8 mouse cellular contexts compared by ENCODE assay signal in the genomic region with DNA sequence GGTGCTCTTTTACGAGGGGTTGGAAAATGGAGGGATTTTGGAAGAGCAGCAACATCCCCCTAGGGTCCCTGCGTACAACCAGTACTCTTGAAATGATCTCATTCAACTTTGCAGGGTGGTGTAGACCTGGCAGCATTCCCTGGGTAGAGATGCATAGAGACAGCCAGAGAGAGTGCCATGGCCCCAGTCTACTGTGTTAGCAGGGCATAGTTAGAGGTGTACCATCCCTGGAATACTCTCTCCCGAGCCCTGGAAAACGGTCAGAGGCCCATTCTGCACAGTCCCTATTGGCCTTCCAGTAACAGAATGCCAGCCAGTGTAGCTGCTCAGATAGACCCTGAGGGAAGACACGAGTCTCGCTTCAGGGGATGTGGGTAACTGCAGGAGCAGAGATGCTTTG. TPM values are rescaled to one million over a fixed set of nuclear protein-coding genes. Genes with fewer than 3 reads are reported as not detected.
DNase-seq lines count a peak whose midpoint lies in the region; ATAC-seq and TF ChIP-seq lines count a peak whose summit lies in the region.

No protein-coding gene starts in this region.

- H3K4me1 ChIP-seq in cerebellum, adult 2 months (ENCODE audit: control insufficient read depth, insufficient read depth, low read length): peaks cover 7% of the 10 kb centered on the region
- H3K4me1 ChIP-seq in neural tube, embryonic 11.5 days (ENCODE audit: control insufficient read depth, insufficient read depth, low read length): peaks cover 4% of the 10 kb centered on the region; the same call in 1 of the 2 replicates
- 0 out of 2 replicates have a peak, but pooled peaks cover 2% of the 10 kb centered on the region for H3K4me1 ChIP-seq in limb, embryonic 14.5 days (ENCODE audit: control insufficient read depth, insufficient read depth, low read length)
- peaks cover 22% of the 10 kb centered on the region for H3K4me1 ChIP-seq in stomach, embryonic 16.5 days (ENCODE audit: control insufficient read depth, insufficient read depth, low read length)

- ATAC-seq in neural tube, embryonic 11.5 days (ENCODE audit: insufficient read depth, low FRiP score, low TSS enrichment): peak; percentile 22
- ATAC-seq in limb, embryonic 14.5 days (ENCODE audit: low FRiP score, low read depth): no peak
- no peak for ATAC-seq in stomach, embryonic 16.5 days (ENCODE audit: insufficient read depth, low FRiP score)
- no peak for ATAC-seq in erythroblast, adult 5-6 weeks (replicated peaks; ENCODE audit: low FRiP score, poor library complexity, severe bottlenecking)

- H3K9ac ChIP-seq in neural tube, embryonic 11.5 days (ENCODE audit: low read length): peak overlapping the region; percentile 79
- H3K9ac ChIP-seq in limb, embryonic 14.5 days (ENCODE audit: low read depth, low read length, severe bottlenecking): peak overlapping the region; percentile 65; the same call in 1 of the 2 replicates
- H3K9ac ChIP-seq in stomach, embryonic 16.5 days (ENCODE audit: low read length): peak overlapping the region; percentile 87

- H3K9me3 ChIP-seq in neural tube, embryonic 11.5 days (ENCODE audit: control insufficient read depth, low read length): no peaks in the 10 kb centered on the region
- H3K9me3 ChIP-seq in limb, embryonic 14.5 days (ENCODE audit: control insufficient read depth, low read length): no peaks in the 10 kb centered on the region
- H3K9me3 ChIP-seq in stomach, embryonic 16.5 days (replicated peaks; ENCODE audit: control insufficient read depth, low read length): no peaks in the 10 kb centered on the region

- no peak for TF ChIP-seq CTCF in cerebellum, adult 2 months (IDR thresholded peaks at IDR 0.05; ENCODE audit: borderline replicate concordance, insufficient read depth, low read depth, low read length)

- no peaks in the 10 kb centered on the region for H3K27me3 ChIP-seq in cerebellum, adult 2 months (ENCODE audit: control insufficient read depth, insufficient read depth, low read length)
- H3K27me3 ChIP-seq in neural tube, embryonic 11.5 days (ENCODE audit: control insufficient read depth, insufficient read depth, low read length): no peaks in the 10 kb centered on the region
- no peaks in the 10 kb centered on the region for H3K27me3 ChIP-seq in limb, embryonic 14.5 days (ENCODE audit: control insufficient read depth, insufficient read depth, low read length)
- 0 out of 2 replicates have a peak, but pooled peaks cover 2% of the 10 kb centered on the region for H3K27me3 ChIP-seq in stomach, embryonic 16.5 days (ENCODE audit: control insufficient read depth, insufficient read depth, low read length)

- 66% methylated on average over 6 of the region's 6 CpGs for WGBS in cerebellum, adult 2 months
- WGBS in neural tube, embryonic 11.5 days: 56% methylated on average over 6 of the region's 6 CpGs
- WGBS in limb, embryonic 14.5 days: 61% methylated on average over 6 of the region's 6 CpGs
- 62% methylated on average over 6 of the region's 6 CpGs for WGBS in stomach, embryonic 16.5 days

- peak overlapping the region; percentile 11 for H3K4me3 ChIP-seq in cerebellum, adult 2 months (replicated peaks; ENCODE audit: insufficient read depth, low read depth, low read length)
- peak overlapping the region; percentile 70 for H3K4me3 ChIP-seq in neural tube, embryonic 11.5 days (ENCODE audit: low read depth, low read length)
- H3K4me3 ChIP-seq in limb, embryonic 14.5 days (replicated peaks; ENCODE audit: low read length): peak overlapping the region; percentile 68
- H3K4me3 ChIP-seq in stomach, embryonic 16.5 days (replicated peaks; ENCODE audit: low read length): peak overlapping the region; percentile 81

- TF ChIP-seq POLR2A in cerebellum, adult 2 months (IDR thresholded peaks at IDR 0.05; ENCODE audit: borderline replicate concordance, insufficient read depth, low read length): no peak
- TF ChIP-seq POLR2A in limb, embryonic 14.5 days (IDR thresholded peaks at IDR 0.05; ENCODE audit: borderline replicate concordance, extremely low read depth, insufficient read depth, insufficient read length): no peak

- no peak overlapping the region for H3K27ac ChIP-seq in cerebellum, adult 2 months (ENCODE audit: insufficient read depth, low read length)
- no peak overlapping the region for H3K27ac ChIP-seq in neural tube, embryonic 11.5 days (ENCODE audit: low read depth, low read length)
- H3K27ac ChIP-seq in limb, embryonic 14.5 days (replicated peaks; ENCODE audit: low read depth, low read length): no peak overlapping the region
- H3K27ac ChIP-seq in stomach, embryonic 16.5 days (ENCODE audit: low read length): no peak overlapping the region

- H3K36me3 ChIP-seq in neural tube, embryonic 11.5 days (ENCODE audit: control insufficient read depth, insufficient read depth, low read length): no peaks in the 10 kb centered on the region
- H3K36me3 ChIP-seq in limb, embryonic 14.5 days (ENCODE audit: control insufficient read depth, insufficient read depth, low read length): no peaks in the 10 kb centered on the region
- no peaks in the 10 kb centered on the region for H3K36me3 ChIP-seq in stomach, embryonic 16.5 days (ENCODE audit: control insufficient read depth, insufficient read depth, low read length)

- H3K4me2 ChIP-seq in neural tube, embryonic 11.5 days (ENCODE audit: low read depth): peak overlapping the region; percentile 89
- peak overlapping the region; percentile 88 for H3K4me2 ChIP-seq in limb, embryonic 14.5 days (replicated peaks; ENCODE audit: low read depth, low read length, severe bottlenecking)
- peak overlapping the region; percentile 91 for H3K4me2 ChIP-seq in stomach, embryonic 16.5 days (ENCODE audit: low read depth, low read length)

- peak; percentile 26 to 30 for DNase-seq in cerebellum, adult 2 months
- DNase-seq in cerebellum, postnatal 36 days: no peak
- no peak for DNase-seq in neural tube, embryonic 11.5 days (ENCODE audit: low spot score)
- DNase-seq in neural tube, embryonic 10.5 days (ENCODE audit: extremely low spot score, low spot score): no peak
- DNase-seq in limb, embryonic 14.5 days (ENCODE audit: low spot score): no peak
- no peak for DNase-seq in Muller cell, postnatal 12 days (ENCODE audit: inconsistent ontology term)

RNA-seq across cellular contexts. Expression of gene Tspan2, which starts 1.3 kb away (rescaled TPM):
- polyA plus RNA-seq in cerebellum, adult 2 months (2012; rRNA removed): 106 and 110 TPM in 2 replicates
- 9.8 and 10.4 TPM in 2 replicates for polyA plus RNA-seq in neural tube, embryonic 11.5 days (2014; fragmentation: Nextera tagmentation; extraction: Ambion mirVana)
- 6.1 and 6.7 TPM in 2 replicates for polyA plus RNA-seq in limb, embryonic 14.5 days (2012; rRNA removed)
- 7.8 and 8.4 TPM in 2 replicates for polyA plus RNA-seq in limb, embryonic 14.5 days (2014; fragmentation: Nextera tagmentation; extraction: Ambion mirVana)
- 26.3 and 29.5 TPM in 2 replicates for polyA plus RNA-seq in stomach, embryonic 16.5 days (2015; fragmentation: Nextera tagmentation; extraction: Ambion mirVana)
- total RNA-seq in erythroblast, adult 5-6 weeks (2015; ENCODE audit: low replicate concordance): 11.5 and 13.8 TPM in 2 replicates
- total RNA-seq in erythroblast, adult 5-6 weeks (2017; ENCODE audit: low replicate concordance): 2.4 and 8.7 TPM in 2 replicates

RNA-seq across cellular contexts. Expression of gene Tshb, which starts 46.9 kb away (rescaled TPM):
- polyA plus RNA-seq in cerebellum, adult 2 months (2012; rRNA removed): 1.1 and 2.4 TPM in 2 replicates
- 0.05 and 0.07 TPM in 2 replicates for polyA plus RNA-seq in neural tube, embryonic 11.5 days (2014; fragmentation: Nextera tagmentation; extraction: Ambion mirVana)
- polyA plus RNA-seq in limb, embryonic 14.5 days (2012; rRNA removed): not detected in 2 replicates
- 0.15 TPM in 1 of 2 replicates, not detected in the other for polyA plus RNA-seq in limb, embryonic 14.5 days (2014; fragmentation: Nextera tagmentation; extraction: Ambion mirVana)
- 0.09 and 0.16 TPM in 2 replicates for polyA plus RNA-seq in stomach, embryonic 16.5 days (2015; fragmentation: Nextera tagmentation; extraction: Ambion mirVana)
- not detected in 2 replicates for total RNA-seq in erythroblast, adult 5-6 weeks (2015; ENCODE audit: low replicate concordance)
- total RNA-seq in erythroblast, adult 5-6 weeks (2017; ENCODE audit: low replicate concordance): not detected in 2 replicates

Comparison
In these comparisons a context has a peak if more than half of its experiments do, and no peak if none do; other contexts are left out.
1. DNase-seq: peak in cerebellum, adult 2 months (2 of 2); none in cerebellum, postnatal 36 days (0 of 2), neural tube, embryonic 11.5 days (single experiment), neural tube, embryonic 10.5 days (single experiment), limb, embryonic 14.5 days (single experiment) and Muller cell, postnatal 12 days (single experiment).
2. H3K4me3 ChIP-seq: peak in every context shown above with its lines; median percentile 81 in stomach, embryonic 16.5 days; 70 in neural tube, embryonic 11.5 days; 68 in limb, embryonic 14.5 days; 11 in cerebellum, adult 2 months.
3. Peak in every context shown above with its lines, with median percentiles within 50 percentile points of each other: H3K4me2 ChIP-seq and H3K9ac ChIP-seq.